Mouse (Mus musculus): ENCODE measurements around the gene Atf1. TPM values are rescaled to one million over a fixed set of nuclear protein-coding genes. Genes with fewer than 3 reads are reported as not detected.
A peak's percentile ranks its signal among the peaks of the same experiment; 100 is the strongest.

Gene Atf1
- polyA plus RNA-seq, 1 experiment = 83.1 TPM

- no peak for TF ChIP-seq GATA1 (IDR thresholded peaks at IDR 0.05; ENCODE audit: low read length)
Measured at GRCm38 (mm10) chr15:100199790-100200189, 27.8 kb upstream of the Atf1 start.

- TF ChIP-seq GATA1 (IDR thresholded peaks at IDR 0.05; ENCODE audit: low read length) = no peak
Measured at GRCm38 (mm10) chr15:100201806-100202205, 25.8 kb upstream of the Atf1 start.

GRCm38 (mm10) chr15:100202431-100203015 is 25.1 kb upstream of the Atf1 start:
- no peak for TF ChIP-seq GATA1 (IDR thresholded peaks at IDR 0.05; ENCODE audit: low read length)

- no peak for TF ChIP-seq GATA1 (IDR thresholded peaks at IDR 0.05; ENCODE audit: low read length)
Measured at GRCm38 (mm10) chr15:100204574-100204973, 23.0 kb upstream of the Atf1 start.

- no peak for TF ChIP-seq GATA1 (IDR thresholded peaks at IDR 0.05; ENCODE audit: low read length)
Measured at GRCm38 (mm10) chr15:100210013-100210412, 17.6 kb upstream of the Atf1 start.

GRCm38 (mm10) chr15:100213339-100213738 is 14.3 kb upstream of the Atf1 start:
- no peak for TF ChIP-seq GATA1 (IDR thresholded peaks at IDR 0.05; ENCODE audit: low read length)

- no peak for TF ChIP-seq GATA1 (IDR thresholded peaks at IDR 0.05; ENCODE audit: low read length)
Measured at GRCm38 (mm10) chr15:100215092-100215491, 12.5 kb upstream of the Atf1 start.

GRCm38 (mm10) chr15:100216173-100216572 is 11.4 kb upstream of the Atf1 start:
- no peak for TF ChIP-seq GATA1 (IDR thresholded peaks at IDR 0.05; ENCODE audit: low read length)

GRCm38 (mm10) chr15:100218018-100218417 is 9.6 kb upstream of the Atf1 start:
- TF ChIP-seq GATA1 (IDR thresholded peaks at IDR 0.05; ENCODE audit: low read length) = no peak

- no peak for TF ChIP-seq GATA1 (IDR thresholded peaks at IDR 0.05; ENCODE audit: low read length)
Measured at GRCm38 (mm10) chr15:100219396-100219795, 8.2 kb upstream of the Atf1 start.

- TF ChIP-seq GATA1 (IDR thresholded peaks at IDR 0.05; ENCODE audit: low read length) = no peak
Measured at GRCm38 (mm10) chr15:100220916-100221315, 6.7 kb upstream of the Atf1 start.

GRCm38 (mm10) chr15:100225381-100225780 is 2.2 kb upstream of the Atf1 start:
- TF ChIP-seq GATA1 (IDR thresholded peaks at IDR 0.05; ENCODE audit: low read length) = no peak

GRCm38 (mm10) chr15:100225891-100226290 is 1.7 kb upstream of the Atf1 start:
- no peak for TF ChIP-seq GATA1 (IDR thresholded peaks at IDR 0.05; ENCODE audit: low read length)

- peak; percentile 66 for TF ChIP-seq GATA1 (IDR thresholded peaks at IDR 0.05; ENCODE audit: low read length)
Measured at GRCm38 (mm10) chr15:100227031-100227662, 472 bp upstream of the Atf1 start.

GRCm38 (mm10) chr15:100228535-100229336 is 1.1 kb downstream of the Atf1 start:
- TF ChIP-seq GATA1 (IDR thresholded peaks at IDR 0.05; ENCODE audit: low read length) = no peak

- TF ChIP-seq GATA1 (IDR thresholded peaks at IDR 0.05; ENCODE audit: low read length) = no peak
Measured at GRCm38 (mm10) chr15:100230655-100231054, 3.0 kb downstream of the Atf1 start.
